Comparison of ENCODE assay signal across 7 mouse cellular contexts in genomic region chr6:86126953-86127581, GRCm38 (mm10).
DNase-seq lines count a peak whose midpoint lies in the region.

No protein-coding gene starts in this region.

- H3K4me1 ChIP-seq in midbrain, embryonic 10.5 days, result peaks cover 8% of the 10 kb centered on the region

- peak; percentile 68 for DNase-seq in 3T3-L1 (ENCODE audit: low read depth, low spot score)
- DNase-seq in B cell, adult 2 months, result peak; percentile 65 to 70
- DNase-seq in adrenal gland, postnatal 36 days, result peak; percentile 57 to 62
- DNase-seq in forelimb bud, embryonic 11.5 days (ENCODE audit: low read depth, low spot score), result peak; percentile 66
- DNase-seq in layer of hippocampus, adult 9-11 months, result peak; percentile 53
- DNase-seq in midbrain, embryonic 10.5 days (ENCODE audit: low spot score), result peak; percentile 57
- peak; percentile 47 for DNase-seq in right cerebral cortex, postnatal 25 days

- no peak overlapping the region for H3K4me3 ChIP-seq in midbrain, embryonic 10.5 days

- no peaks in the 10 kb centered on the region for H3K36me3 ChIP-seq in midbrain, embryonic 10.5 days

- no peaks in the 10 kb centered on the region for H3K9me3 ChIP-seq in midbrain, embryonic 10.5 days (replicated peaks)

- no peak overlapping the region; the same call in 1 of the 2 replicates for H3K27ac ChIP-seq in midbrain, embryonic 10.5 days (replicated peaks)

- H3K27me3 ChIP-seq in midbrain, embryonic 10.5 days (ENCODE audit: low read depth, poor library complexity, severe bottlenecking), result no peaks in the 10 kb centered on the region

- WGBS in midbrain, embryonic 10.5 days, result 64% methylated on average over 2 of the region's 2 CpGs
